Mouse (Mus musculus) ES-E14 (cell line): ENCODE measurements at regions not wholly inside any gene's neighbourhood (a gene's known extent, or its start where the extent isn't known, plus 50 kb on each side); places are given as distances from the start of the nearest gene placed in this dataset.

Experiments used
- DNase-seq: peaks from one replicate; pipeline ENCODE4 v3.0.0-alpha.2; 2013; ENCODE audit warnings: low read depth, low spot score
- H3K27ac ChIP-seq: 2 replicates; pipeline ENCODE4 v1.5.1; 2012; ENCODE audit warnings: low read depth, mild to moderate bottlenecking, low read length, moderate library complexity, mixed read lengths; ENCODE audit not compliant: poor library complexity, insufficient read depth, severe bottlenecking
- H3K36me3 ChIP-seq: 2 replicates; pipeline ENCODE4 v1.6.1; 2012; ENCODE audit warnings: mild to moderate bottlenecking, low read length, moderate library complexity, mixed read lengths; ENCODE audit not compliant: control insufficient read depth, poor library complexity, insufficient read depth, severe bottlenecking
- H3K4me1 ChIP-seq, 2 experiments: fragments of 150-350 bp in 1 of 2; sonication (generic) in 1 of 2; 2 replicates each; pipeline ENCODE4 v1.6.1; 2012; ENCODE audit warnings: low read length in 2 of 2, mild to moderate bottlenecking in 1 of 2, mixed read lengths in 1 of 2; ENCODE audit not compliant: control insufficient read depth in 2 of 2, insufficient read depth in 2 of 2, poor library complexity in 1 of 2
- H3K4me3 ChIP-seq, 2 experiments: fragments of 150-350 bp in 1 of 2; sonication (generic) in 1 of 2; 2 replicates each; pipeline ENCODE4 v1.5.1; 2012; ENCODE audit warnings: low read length in 2 of 2, low read depth in 1 of 2, mild to moderate bottlenecking in 1 of 2, mixed read lengths in 1 of 2; ENCODE audit not compliant: insufficient read depth in 1 of 2, poor library complexity in 1 of 2, severe bottlenecking in 1 of 2
- H3K9ac ChIP-seq: 2 replicates; pipeline ENCODE4 v1.6.1; 2012; ENCODE audit warnings: low read depth, mild to moderate bottlenecking, low read length, mixed read lengths; ENCODE audit not compliant: poor library complexity, insufficient read depth, severe bottlenecking
- H3K9me3 ChIP-seq: fragments of 150-350 bp; sonication (generic); 2 replicates; pipeline ENCODE4 v1.6.1; 2012; ENCODE audit warnings: low read depth, mild to moderate bottlenecking, low read length; ENCODE audit not compliant: control insufficient read depth, insufficient read depth
- CHD2 ChIP-seq: IDR thresholded peaks from 2 replicates; pipeline ENCODE4 v1.6.1; 2014; ENCODE audit warnings: mild to moderate bottlenecking, low read depth, low read length, inconsistent platforms
- HCFC1 ChIP-seq: IDR thresholded peaks from 2 replicates; pipeline ENCODE4 v1.6.1; 2012; ENCODE audit warnings: low read length, inconsistent platforms, borderline replicate concordance; ENCODE audit not compliant: insufficient read depth
- MAFK ChIP-seq: IDR thresholded peaks from 2 replicates; pipeline ENCODE4 v1.6.1; 2014; ENCODE audit warnings: mild to moderate bottlenecking, low read depth, low read length, inconsistent platforms; ENCODE audit not compliant: insufficient read depth
- ZC3H11A ChIP-seq: IDR thresholded peaks from 2 replicates; pipeline ENCODE4 v1.6.1; 2012; ENCODE audit warnings: low read depth, mild to moderate bottlenecking, inconsistent platforms, low read length, borderline replicate concordance
- ZNF384 ChIP-seq: IDR thresholded peaks from 2 replicates; pipeline ENCODE4 v1.6.1; 2012; ENCODE audit warnings: low read depth, low read length, inconsistent platforms
- in situ Hi-C, 2 experiments: fragments of 600-800 bp; cut with MboI; formaldehyde crosslinking; loops; one replicate each; pipeline ENCODE4 v1.15.1; 2025; ENCODE audit warnings: low sequenced_read_pairs in 2 of 2, inconsistent platforms in 1 of 2; ENCODE audit not compliant: unreplicated experiment in 2 of 2

GRCm38 (mm10) chr17:49190337-49190736, 237.8 kb upstream of the Mocs1 start:
- Histone ChIP-seq H3K4me3 (no peak overlapping the region), H3K36me3 (no peaks in the 10 kb centered on the region), H3K27ac (no peak overlapping the region), H3K4me1 (no peaks in the 10 kb centered on the region), H3K9ac (no peak overlapping the region), H3K9me3 (no peaks in the 10 kb centered on the region)
- no peak for DNase-seq
- no peak for TF ChIP-seq CHD2
- no peak for TF ChIP-seq ZNF384
- no peak for TF ChIP-seq MAFK
- TF ChIP-seq ZC3H11A = no peak
- no peak for TF ChIP-seq HCFC1
- in situ Hi-C loops = loop anchor here (25.0 kb wide), 1 partner anchor 253 kb away; the partner anchor contains the start of gene Lrfn2 (in 2 of the 2)

- no peaks in the 10 kb centered on the region for H3K9me3 ChIP-seq
- H3K4me3 ChIP-seq = no peak overlapping the region
- no peak for TF ChIP-seq ZC3H11A
- no peak for TF ChIP-seq CHD2
- no peak for TF ChIP-seq MAFK
- no peak for TF ChIP-seq HCFC1
- TF ChIP-seq ZNF384 = no peak
- no peak overlapping the region for H3K27ac ChIP-seq
- no peak overlapping the region for H3K9ac ChIP-seq
- in situ Hi-C loops = loop anchor here (25.0 kb wide), 1 partner anchor 259 kb away; the partner anchor contains the start of gene Lrfn2 (in 2 of the 2)
- no peaks in the 10 kb centered on the region for H3K4me1 ChIP-seq
- DNase-seq = no peak
- H3K36me3 ChIP-seq = no peaks in the 10 kb centered on the region
Measured at GRCm38 (mm10) chr17:49196046-49196684, 232.0 kb upstream of the Mocs1 start.

GRCm38 (mm10) chr17:49201495-49201894, 226.7 kb upstream of the Mocs1 start:
- DNase-seq = no peak
- H3K9me3 ChIP-seq = no peaks in the 10 kb centered on the region
- no peaks in the 10 kb centered on the region for H3K36me3 ChIP-seq
- H3K27ac ChIP-seq = no peak overlapping the region
- no peak overlapping the region for H3K9ac ChIP-seq
- in situ Hi-C loops = no loop called here
- no peak for TF ChIP-seq MAFK
- no peak overlapping the region for H3K4me3 ChIP-seq
- H3K4me1 ChIP-seq = peaks cover 0 to 9% of the 10 kb centered on the region in 2 experiments; a peak in 2 of 4 replicates

GRCm38 (mm10) chr17:49205095-49205494, 223.1 kb upstream of the Mocs1 start:
- H3K4me3 ChIP-seq = no peak overlapping the region
- in situ Hi-C loops = no loop called here
- H3K9ac ChIP-seq = no peak overlapping the region
- H3K27ac ChIP-seq = no peak overlapping the region
- no peaks in the 10 kb centered on the region for H3K36me3 ChIP-seq
- H3K9me3 ChIP-seq = no peaks in the 10 kb centered on the region
- no peak for DNase-seq
- no peak for TF ChIP-seq ZC3H11A
- no peak for TF ChIP-seq HCFC1
- TF ChIP-seq MAFK = no peak
- TF ChIP-seq ZNF384 = no peak
- no peak for TF ChIP-seq CHD2
- peaks cover 0 to 9% of the 10 kb centered on the region in 2 experiments; a peak in 2 of 4 replicates for H3K4me1 ChIP-seq

GRCm38 (mm10) chr17:49205564-49205963, 222.6 kb upstream of the Mocs1 start:
- peaks cover 0 to 9% of the 10 kb centered on the region in 2 experiments; a peak in 2 of 4 replicates for H3K4me1 ChIP-seq
- TF ChIP-seq HCFC1 (no peak), MAFK (no peak), CHD2 (no peak), ZC3H11A (no peak), ZNF384 (no peak)
- H3K9ac ChIP-seq = no peak overlapping the region
- H3K4me3 ChIP-seq = no peak overlapping the region
- no peaks in the 10 kb centered on the region for H3K36me3 ChIP-seq
- in situ Hi-C loops = no loop called here
- no peak overlapping the region for H3K27ac ChIP-seq
- no peak for DNase-seq
- H3K9me3 ChIP-seq = no peaks in the 10 kb centered on the region
